Mouse (Mus musculus): ENCODE data around the gene Cbwd1.

DNA sequence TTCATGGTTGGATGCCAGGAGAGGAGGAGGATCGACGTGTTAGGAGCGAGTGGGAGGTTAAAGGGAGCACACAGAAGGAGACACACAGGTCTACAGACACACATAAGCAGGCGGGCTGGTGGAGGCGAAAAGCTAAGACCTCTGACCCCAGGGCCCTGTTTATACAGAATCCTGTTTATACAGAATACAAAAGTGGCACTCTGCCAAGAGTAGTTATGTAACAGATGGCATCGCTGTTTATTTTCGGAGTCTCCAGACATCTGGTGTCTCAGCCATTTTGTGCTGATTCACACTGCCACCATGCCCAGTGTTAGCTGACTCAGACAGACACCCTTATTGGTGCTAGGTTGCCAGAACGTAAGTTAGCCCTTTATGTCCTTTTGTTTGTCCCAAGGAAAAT lies 19.9 kb upstream of the Cbwd1 start:
- TF ChIP-seq CTCF (IDR thresholded peaks at IDR 0.05) = no peak
- TF ChIP-seq POLR2A (IDR thresholded peaks at IDR 0.05; ENCODE audit: insufficient read depth, low read depth, low read length) = no peak

Data from heart, adult 2 months (tissue).